Comparison of ENCODE assay signal across 11 mouse cellular contexts in genomic region chr6:52185222-52185621, GRCm38 (mm10). TPM values are rescaled to one million over a fixed set of nuclear protein-coding genes. Genes with fewer than 3 reads are reported as not detected.
A peak's percentile ranks its signal among the peaks of the same experiment; 100 is the strongest.
DNase-seq lines count a peak whose midpoint lies in the region; ATAC-seq lines count a peak whose summit lies in the region.
"Had no signal": no experiment of that assay in that cellular context is flagged by ENCODE, and none has a peak within 500 bp of the region (broad histone marks: within the 10 kb centered on the region; RNA-seq: fewer than 3 reads in every experiment).

No protein-coding gene starts in this region.

- peaks cover 98% of the 10 kb centered on the region for H3K27me3 ChIP-seq in liver, embryonic 11.5 days (replicated peaks; ENCODE audit: control insufficient read depth, insufficient read depth, low read length)
- peaks cover 71% of the 10 kb centered on the region for H3K27me3 ChIP-seq in hindbrain, embryonic 15.5 days
- peaks cover 19% of the 10 kb centered on the region for H3K27me3 ChIP-seq in limb, embryonic 11.5 days (ENCODE audit: control insufficient read depth, insufficient read depth, low read length)
- peaks cover 2% of the 10 kb centered on the region; the same call in 1 of the 2 replicates for H3K27me3 ChIP-seq in stomach, embryonic 15.5 days (replicated peaks)

- no peaks in the 10 kb centered on the region for H3K36me3 ChIP-seq in liver, embryonic 11.5 days (ENCODE audit: control insufficient read depth, insufficient read depth, low read length)
- no peaks in the 10 kb centered on the region for H3K36me3 ChIP-seq in hindbrain, embryonic 15.5 days
- no peaks in the 10 kb centered on the region for H3K36me3 ChIP-seq in limb, embryonic 11.5 days (ENCODE audit: control insufficient read depth, insufficient read depth, low read length)
- H3K36me3 ChIP-seq in stomach, embryonic 15.5 days: no peaks in the 10 kb centered on the region
- H3K36me3 ChIP-seq: embryonic facial prominence, embryonic 15.5 days had no signal

- H3K9me3 ChIP-seq in liver, embryonic 11.5 days (ENCODE audit: control insufficient read depth, low read length): no peaks in the 10 kb centered on the region
- no peaks in the 10 kb centered on the region for H3K9me3 ChIP-seq in hindbrain, embryonic 15.5 days
- no peaks in the 10 kb centered on the region for H3K9me3 ChIP-seq in limb, embryonic 11.5 days (ENCODE audit: control insufficient read depth, low read length)
- no peaks in the 10 kb centered on the region for H3K9me3 ChIP-seq in stomach, embryonic 15.5 days
- H3K9me3 ChIP-seq: embryonic facial prominence, embryonic 15.5 days had no signal

- peak overlapping the region; percentile 29 for H3K4me2 ChIP-seq in liver, embryonic 11.5 days
- H3K4me2 ChIP-seq in hindbrain, embryonic 15.5 days: peak overlapping the region; percentile 97
- peak overlapping the region; percentile 36 for H3K4me2 ChIP-seq in limb, embryonic 11.5 days (ENCODE audit: low read depth, severe bottlenecking)
- H3K4me2 ChIP-seq in stomach, embryonic 15.5 days: peak overlapping the region; percentile 41
- H3K4me2 ChIP-seq: embryonic facial prominence, embryonic 15.5 days had no signal

- no peak for ATAC-seq in liver, embryonic 11.5 days (replicated peaks; ENCODE audit: low FRiP score)
- no peak for ATAC-seq in hindbrain, embryonic 15.5 days (ENCODE audit: low FRiP score, low read depth)
- ATAC-seq in limb, embryonic 11.5 days (ENCODE audit: insufficient number of reproducible peaks, low FRiP score, low TSS enrichment, low read depth): no peak
- ATAC-seq in stomach, embryonic 15.5 days (ENCODE audit: insufficient read depth, low FRiP score, low read depth): no peak
- ATAC-seq in erythroblast, adult 5-6 weeks (replicated peaks; ENCODE audit: low FRiP score, poor library complexity, severe bottlenecking): no peak

- DNase-seq in liver, embryonic 11.5 days (ENCODE audit: low spot score): no peak
- DNase-seq in liver: no peak
- no peak for DNase-seq in limb, embryonic 11.5 days (ENCODE audit: low spot score)
- no peak for DNase-seq in c-Kit-positive CD71-positive TER-119-positive erythroid progenitor cells, embryonic 14.5 days (ENCODE audit: low spot score)
- no peak for DNase-seq in right cerebral cortex, postnatal 10 days (ENCODE audit: low spot score in 2 of 2)

- no peak overlapping the region for H3K9ac ChIP-seq in liver, embryonic 11.5 days (ENCODE audit: low read depth, low read length)
- H3K9ac ChIP-seq in hindbrain, embryonic 15.5 days: 0 out of 2 replicates have a peak overlapping the region, but pooled peaks have one; percentile 10
- no peak overlapping the region for H3K9ac ChIP-seq in limb, embryonic 11.5 days (ENCODE audit: low read length)
- H3K9ac ChIP-seq in stomach, embryonic 15.5 days: no peak overlapping the region
- H3K9ac ChIP-seq: embryonic facial prominence, embryonic 15.5 days had no signal

- 3% methylated on average over 19 of the region's 19 CpGs for WGBS in liver, embryonic 11.5 days
- WGBS in hindbrain, embryonic 15.5 days: 2% methylated on average over 19 of the region's 19 CpGs
- 2% methylated on average over 19 of the region's 19 CpGs for WGBS in limb, embryonic 11.5 days
- 4% methylated on average over 19 of the region's 19 CpGs for WGBS in stomach, embryonic 15.5 days

- peaks cover 11% of the 10 kb centered on the region for H3K4me1 ChIP-seq in liver, embryonic 11.5 days (replicated peaks; ENCODE audit: control insufficient read depth, insufficient read depth, low read length)
- H3K4me1 ChIP-seq in hindbrain, embryonic 15.5 days (replicated peaks): peaks cover 20% of the 10 kb centered on the region
- peaks cover 54% of the 10 kb centered on the region for H3K4me1 ChIP-seq in limb, embryonic 11.5 days (ENCODE audit: control insufficient read depth, insufficient read depth, low read length)
- peaks cover 57% of the 10 kb centered on the region for H3K4me1 ChIP-seq in stomach, embryonic 15.5 days
- H3K4me1 ChIP-seq: embryonic facial prominence, embryonic 15.5 days had no signal

- H3K27ac ChIP-seq in liver, embryonic 11.5 days (ENCODE audit: low read depth, low read length): no peak overlapping the region
- H3K27ac ChIP-seq in hindbrain, embryonic 15.5 days (replicated peaks): peak overlapping the region; percentile 92
- no peak overlapping the region for H3K27ac ChIP-seq in limb, embryonic 11.5 days (replicated peaks; ENCODE audit: low read depth, low read length)
- H3K27ac ChIP-seq in stomach, embryonic 15.5 days: peak overlapping the region; percentile 71
- H3K27ac ChIP-seq: embryonic facial prominence, embryonic 15.5 days had no signal

- H3K4me3 ChIP-seq in liver, embryonic 11.5 days (ENCODE audit: low read depth, low read length): no peak overlapping the region
- H3K4me3 ChIP-seq in hindbrain, embryonic 15.5 days: peak overlapping the region; percentile 9; the same call in 1 of the 2 replicates
- no peak overlapping the region for H3K4me3 ChIP-seq in limb, embryonic 11.5 days (ENCODE audit: low read depth, low read length)
- H3K4me3 ChIP-seq in stomach, embryonic 15.5 days (replicated peaks): no peak overlapping the region; the same call in 1 of the 2 replicates
- H3K4me3 ChIP-seq: embryonic facial prominence, embryonic 15.5 days had no signal

RNA-seq across cellular contexts. Expression of gene Hoxa4, which starts 6.3 kb away (rescaled TPM):
- polyA plus RNA-seq in liver, embryonic 11.5 days (2014; fragmentation: Nextera tagmentation; extraction: Ambion mirVana): 2.3 and 3.1 TPM in 2 replicates
- polyA plus RNA-seq in hindbrain, embryonic 15.5 days (2015; fragmentation: Nextera tagmentation; extraction: Ambion mirVana): 10.6 and 12.2 TPM in 2 replicates
- polyA plus RNA-seq in limb, embryonic 11.5 days (2014; fragmentation: Nextera tagmentation; extraction: Ambion mirVana): 1.0 and 1.3 TPM in 2 replicates
- 4.4 and 5.3 TPM in 2 replicates for polyA plus RNA-seq in stomach, embryonic 15.5 days (2015; fragmentation: Nextera tagmentation; extraction: Ambion mirVana)
- not detected in 2 replicates for total RNA-seq in erythroblast, adult 5-6 weeks (2015; ENCODE audit: low replicate concordance)
- 0.34 TPM in 1 of 2 replicates, not detected in the other for total RNA-seq in erythroblast, adult 5-6 weeks (2017; ENCODE audit: low replicate concordance)
- total RNA-seq: layer of hippocampus, postnatal 14 days had no signal

RNA-seq across cellular contexts. Expression of gene 5730596B20Rik, which starts 7.9 kb away (rescaled TPM):
- 0.60 and 1.0 TPM in 2 replicates for polyA plus RNA-seq in liver, embryonic 11.5 days (2014; fragmentation: Nextera tagmentation; extraction: Ambion mirVana)
- 4.0 and 4.3 TPM in 2 replicates for polyA plus RNA-seq in hindbrain, embryonic 15.5 days (2015; fragmentation: Nextera tagmentation; extraction: Ambion mirVana)
- 0.99 and 1.4 TPM in 2 replicates for polyA plus RNA-seq in limb, embryonic 11.5 days (2014; fragmentation: Nextera tagmentation; extraction: Ambion mirVana)
- 2.6 and 3.1 TPM in 2 replicates for polyA plus RNA-seq in stomach, embryonic 15.5 days (2015; fragmentation: Nextera tagmentation; extraction: Ambion mirVana)
- total RNA-seq in erythroblast, adult 5-6 weeks (2015; ENCODE audit: low replicate concordance): not detected in 2 replicates
- not detected in 2 replicates for total RNA-seq in erythroblast, adult 5-6 weeks (2017; ENCODE audit: low replicate concordance)
- total RNA-seq: granulocyte monocyte progenitor cell, adult 5-6 weeks; layer of hippocampus, postnatal 14 days had no signal
- polyA plus RNA-seq: embryonic facial prominence, embryonic 15.5 days had no signal

RNA-seq across cellular contexts. Expression of gene Hoxa5, which starts 19.2 kb away (rescaled TPM):
- 8.0 and 9.7 TPM in 2 replicates for polyA plus RNA-seq in liver, embryonic 11.5 days (2014; fragmentation: Nextera tagmentation; extraction: Ambion mirVana)
- polyA plus RNA-seq in hindbrain, embryonic 15.5 days (2015; fragmentation: Nextera tagmentation; extraction: Ambion mirVana): 105 and 115 TPM in 2 replicates
- polyA plus RNA-seq in limb, embryonic 11.5 days (2014; fragmentation: Nextera tagmentation; extraction: Ambion mirVana): 11.0 and 11.3 TPM in 2 replicates
- 19.8 and 20.2 TPM in 2 replicates for polyA plus RNA-seq in stomach, embryonic 15.5 days (2015; fragmentation: Nextera tagmentation; extraction: Ambion mirVana)
- not detected in 2 replicates for total RNA-seq in erythroblast, adult 5-6 weeks (2015; ENCODE audit: low replicate concordance)
- total RNA-seq in erythroblast, adult 5-6 weeks (2017; ENCODE audit: low replicate concordance): 0.17 and 0.56 TPM in 2 replicates
- total RNA-seq: layer of hippocampus, postnatal 14 days had no signal

RNA-seq across cellular contexts. Expression of gene Hoxa2, which starts 20.6 kb away (rescaled TPM):
- polyA plus RNA-seq in liver, embryonic 11.5 days (2014; fragmentation: Nextera tagmentation; extraction: Ambion mirVana): 4.3 and 4.5 TPM in 2 replicates
- polyA plus RNA-seq in hindbrain, embryonic 15.5 days (2015; fragmentation: Nextera tagmentation; extraction: Ambion mirVana): 22.4 and 26.8 TPM in 2 replicates
- polyA plus RNA-seq in limb, embryonic 11.5 days (2014; fragmentation: Nextera tagmentation; extraction: Ambion mirVana): 2.8 and 3.0 TPM in 2 replicates
- 8.8 and 12.2 TPM in 2 replicates for polyA plus RNA-seq in stomach, embryonic 15.5 days (2015; fragmentation: Nextera tagmentation; extraction: Ambion mirVana)
- total RNA-seq in erythroblast, adult 5-6 weeks (2015; ENCODE audit: low replicate concordance): not detected in 2 replicates
- total RNA-seq in erythroblast, adult 5-6 weeks (2017; ENCODE audit: low replicate concordance): not detected in 2 replicates
- total RNA-seq: granulocyte monocyte progenitor cell, adult 5-6 weeks; layer of hippocampus, postnatal 14 days had no signal

RNA-seq across cellular contexts. Expression of gene Hoxa6, which starts 23.3 kb away (rescaled TPM):
- 0.45 and 0.71 TPM in 2 replicates for polyA plus RNA-seq in liver, embryonic 11.5 days (2014; fragmentation: Nextera tagmentation; extraction: Ambion mirVana)
- 10.4 and 13.4 TPM in 2 replicates for polyA plus RNA-seq in hindbrain, embryonic 15.5 days (2015; fragmentation: Nextera tagmentation; extraction: Ambion mirVana)
- polyA plus RNA-seq in limb, embryonic 11.5 days (2014; fragmentation: Nextera tagmentation; extraction: Ambion mirVana): 3.5 and 4.6 TPM in 2 replicates
- 1.7 and 1.9 TPM in 2 replicates for polyA plus RNA-seq in stomach, embryonic 15.5 days (2015; fragmentation: Nextera tagmentation; extraction: Ambion mirVana)
- total RNA-seq in erythroblast, adult 5-6 weeks (2015; ENCODE audit: low replicate concordance): not detected in 2 replicates
- total RNA-seq in erythroblast, adult 5-6 weeks (2017; ENCODE audit: low replicate concordance): not detected in 2 replicates
- total RNA-seq: layer of hippocampus, postnatal 14 days had no signal
- polyA plus RNA-seq: embryonic facial prominence, embryonic 15.5 days had no signal

Comparison
In these comparisons a context has a peak if more than half of its experiments do, and no peak if none do; other contexts are left out.
1. H3K27ac ChIP-seq: peak in hindbrain, embryonic 15.5 days (single experiment) and stomach, embryonic 15.5 days (single experiment); none in liver, embryonic 11.5 days (single experiment) and limb, embryonic 11.5 days (single experiment).
2. H3K4me2 ChIP-seq: peak in every context shown above with its lines; median percentile 97 in hindbrain, embryonic 15.5 days; 41 in stomach, embryonic 15.5 days; 36 in limb, embryonic 11.5 days; 29 in liver, embryonic 11.5 days.